Mouse (Mus musculus): Measurements from ENCODE around the gene Cfap221.

Gene Cfap221

DNA sequence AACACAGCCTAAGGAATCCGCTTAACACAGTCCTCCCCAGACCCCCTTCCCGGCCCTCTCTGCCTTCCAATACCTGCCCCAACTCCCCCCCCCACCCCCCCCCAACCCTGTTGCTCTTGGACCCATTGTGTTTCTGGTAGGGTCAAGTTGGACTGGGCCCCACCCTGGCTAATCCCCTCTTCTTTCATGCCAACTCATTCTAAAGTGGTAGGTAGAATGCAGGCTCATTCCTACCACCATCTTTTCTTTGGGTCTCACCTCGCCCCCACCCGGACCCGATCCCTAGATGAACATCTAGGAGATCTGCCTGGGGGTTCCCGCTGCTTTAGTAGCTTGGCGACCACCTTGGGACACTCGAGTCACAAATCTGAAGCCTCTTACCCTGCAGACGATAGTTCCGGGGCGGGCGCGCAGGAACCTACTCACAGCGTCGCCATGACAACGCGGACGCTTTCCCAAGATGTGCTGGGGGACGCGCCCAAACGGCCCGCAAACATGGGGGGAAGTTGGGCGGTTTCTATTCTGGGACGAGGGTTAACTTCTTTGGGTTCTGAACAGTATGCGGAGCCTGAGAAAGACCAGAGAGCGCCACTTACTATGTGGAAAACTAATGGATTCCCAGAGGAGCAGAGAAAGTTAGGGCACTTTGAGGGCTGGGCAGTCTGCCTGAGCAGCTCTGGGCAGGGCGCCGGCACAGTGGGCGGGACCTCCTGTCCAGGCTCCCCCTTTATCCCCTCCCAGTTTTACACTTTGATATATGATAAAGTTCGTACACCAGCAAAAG, at the start of gene Cfap221:
Cfap221 (minus strand) TSS at position 437 of the 784 bp plus-strand sequence.
- ChIA-PET POLR2A (interaction anchor here in 2 of 4 experiments (0.5 to 1.3 kb wide), 4 partner anchors 40 to 1163 kb away, joined by 3 to 5 read pairs (median 4); partner anchors contain the start of gene Tmem177 (in 1 of the 2)), CTCF (interaction anchor here in 3 of 4 experiments (0.5 to 2.0 kb wide), 5 partner anchors 8 to 827 kb away, joined by 3 to 15 read pairs (median 3); partner anchors contain the start of gene Sctr (in 1 of the 3))

DNA sequence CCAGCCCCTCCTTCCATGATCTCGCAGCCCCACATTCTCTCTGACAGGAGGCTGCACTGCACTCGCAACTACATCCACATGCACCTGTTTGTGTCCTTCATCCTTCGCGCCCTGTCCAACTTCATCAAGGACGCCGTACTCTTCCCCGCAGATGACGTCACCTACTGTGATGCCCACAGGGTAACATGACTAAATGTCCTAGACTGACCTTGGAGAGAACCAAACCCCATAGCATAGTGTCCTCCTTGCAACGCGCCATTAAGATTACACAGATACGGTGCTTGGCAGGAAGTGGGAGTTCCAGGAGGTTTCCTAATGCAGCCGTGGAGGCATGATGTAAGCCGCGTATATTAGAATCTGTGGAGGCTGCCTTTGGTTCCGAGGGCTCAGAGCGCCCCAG, 47.5 kb upstream of the Cfap221 start:
- ChIA-PET CTCF (no interaction called here), POLR2A (no interaction called here)

- POLR2A ChIA-PET = interaction anchor here in 1 of 4 experiments (1.3 kb wide), 1 partner anchor 78 kb away, joined by 6 read pairs; the partner anchor contains the start of genes 3110009E18Rik and Dbi
- CTCF ChIA-PET = interaction anchor here in 1 of 4 experiments (1.0 kb wide), 1 partner anchor 56 kb away, joined by 3 read pairs; no protein-coding TSS in a partner anchor
Observed at GRCm38 (mm10) chr1:120042421-120042820, 45.4 kb upstream of the Cfap221 start.

DNA sequence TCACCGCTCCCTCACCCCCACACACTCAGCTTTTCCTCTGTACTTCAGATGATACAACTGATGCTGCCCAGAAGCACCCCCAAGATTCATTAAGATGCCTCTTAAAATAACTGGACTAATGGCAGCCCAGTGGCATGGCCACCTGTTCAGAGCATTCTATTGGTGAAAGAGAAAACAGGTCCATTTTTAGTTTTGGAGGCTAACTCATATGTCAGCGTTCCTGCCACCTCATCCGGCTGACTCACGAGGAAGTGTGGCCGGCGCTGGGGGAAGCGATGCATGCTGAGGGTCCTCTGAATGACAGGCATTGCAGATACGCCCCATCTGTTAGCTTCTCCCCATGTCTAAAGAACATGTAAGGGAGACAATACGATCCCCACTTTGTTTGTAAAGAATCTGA, 41.6 kb upstream of the Cfap221 start:
- CTCF ChIA-PET = interaction anchor here (0.6 to 1.6 kb wide), 4 partner anchors 26 to 256 kb away, joined by 3 to 5 read pairs (median 4); no protein-coding TSS in a partner anchor
- POLR2A ChIA-PET = interaction anchor here in 1 of 4 experiments (0.8 kb wide), 1 partner anchor 48 kb away, joined by 6 read pairs; no protein-coding TSS in a partner anchor

GRCm38 (mm10) chr1:120037021-120037683, 40.1 kb upstream of the Cfap221 start:
- POLR2A ChIA-PET = no interaction called here
- CTCF ChIA-PET = no interaction called here

- ChIA-PET POLR2A (interaction anchor here in 2 of 4 experiments (0.6 to 0.8 kb wide), 2 partner anchors 85 to 216 kb away, joined by 3 to 6 read pairs; partner anchors contain the start of genes 3110009E18Rik (in 1 of the 2) and Dbi (in 1 of the 2)), CTCF (interaction anchor here in 1 of 4 experiments (1.3 kb wide), 1 partner anchor 58 kb away, joined by 3 read pairs; no protein-coding TSS in a partner anchor)
Observed at GRCm38 (mm10) chr1:120035456-120036034, 38.5 kb upstream of the Cfap221 start.

GRCm38 (mm10) chr1:120034793-120035192, 37.8 kb upstream of the Cfap221 start:
- ChIA-PET POLR2A (interaction anchor here in 1 of 4 experiments (0.8 kb wide), 1 partner anchor 86 kb away, joined by 3 read pairs; the partner anchor contains the start of genes 3110009E18Rik and Dbi), CTCF (interaction anchor here in 3 of 4 experiments (0.7 to 1.3 kb wide), 4 partner anchors 40 to 416 kb away, joined by 3 read pairs; no protein-coding TSS in a partner anchor)

GRCm38 (mm10) chr1:120033469-120033854, 36.4 kb upstream of the Cfap221 start:
- CTCF ChIA-PET = interaction anchor here (0.6 to 2.5 kb wide), 12 partner anchors 53 to 136 kb away, joined by 3 to 21 read pairs (median 6); no protein-coding TSS in a partner anchor
- POLR2A ChIA-PET = no interaction called here

- ChIA-PET POLR2A (interaction anchor here in 1 of 4 experiments (0.6 kb wide), 1 partner anchor 91 kb away, joined by 5 read pairs; no protein-coding TSS in a partner anchor), CTCF (interaction anchor here (0.5 to 2.5 kb wide), 17 partner anchors 20 to 164 kb away, joined by 3 to 21 read pairs (median 5); no protein-coding TSS in a partner anchor)
Observed at GRCm38 (mm10) chr1:120032804-120033468, 35.9 kb upstream of the Cfap221 start.

DNA sequence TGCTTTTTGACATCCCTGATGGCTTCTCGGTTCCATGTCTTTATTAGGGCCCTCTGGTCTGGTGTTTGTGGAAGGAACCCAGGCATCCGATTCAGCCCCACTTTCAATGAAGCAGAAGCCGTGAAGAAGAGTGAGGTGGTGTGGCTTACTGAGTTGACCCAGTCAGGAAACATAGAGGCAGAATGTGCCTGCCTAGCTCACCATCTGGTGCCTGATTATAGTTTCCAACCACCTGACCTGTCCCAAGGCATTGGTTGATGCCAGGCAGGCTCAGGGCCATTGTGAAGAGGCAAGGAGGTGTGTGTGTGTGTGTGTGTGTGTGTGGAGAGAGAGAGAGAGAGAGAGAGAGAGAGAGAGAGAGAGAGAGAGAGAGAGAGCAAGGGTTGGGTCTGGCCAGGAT, 33.4 kb upstream of the Cfap221 start:
- POLR2A ChIA-PET = interaction anchor here in 1 of 4 experiments (0.6 to 0.7 kb wide), 2 partner anchors 100 to 1237 kb away, joined by 3 read pairs; no protein-coding TSS in a partner anchor
- CTCF ChIA-PET = interaction anchor here in 3 of 4 experiments (0.6 to 0.7 kb wide), 3 partner anchors 85 to 519 kb away, joined by 3 to 7 read pairs (median 3); no protein-coding TSS in a partner anchor

DNA sequence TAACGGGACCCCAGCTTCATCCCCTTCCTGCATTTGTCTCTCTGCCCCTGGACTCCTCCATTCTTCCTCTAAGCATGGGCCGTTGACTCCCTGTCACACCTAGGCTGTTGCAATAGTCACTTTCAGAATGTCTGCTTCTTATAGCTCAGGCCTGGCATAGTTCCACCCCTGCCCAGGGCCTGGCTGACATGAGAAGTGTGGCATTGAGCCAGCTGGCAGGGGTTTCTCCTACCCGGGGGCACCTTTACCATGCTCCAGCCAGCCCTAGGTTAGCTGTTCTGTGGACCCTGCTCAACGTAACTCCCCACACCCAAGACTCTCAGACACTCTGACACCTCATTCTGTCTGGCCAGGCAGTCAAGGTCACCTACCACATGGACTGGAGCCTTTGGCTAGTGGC, 30.7 kb upstream of the Cfap221 start:
- ChIA-PET CTCF (interaction anchor here in 3 of 4 experiments (0.6 to 1.3 kb wide), 5 partner anchors 13 to 127 kb away, joined by 3 to 6 read pairs (median 3); no protein-coding TSS in a partner anchor), POLR2A (no interaction called here)

DNA sequence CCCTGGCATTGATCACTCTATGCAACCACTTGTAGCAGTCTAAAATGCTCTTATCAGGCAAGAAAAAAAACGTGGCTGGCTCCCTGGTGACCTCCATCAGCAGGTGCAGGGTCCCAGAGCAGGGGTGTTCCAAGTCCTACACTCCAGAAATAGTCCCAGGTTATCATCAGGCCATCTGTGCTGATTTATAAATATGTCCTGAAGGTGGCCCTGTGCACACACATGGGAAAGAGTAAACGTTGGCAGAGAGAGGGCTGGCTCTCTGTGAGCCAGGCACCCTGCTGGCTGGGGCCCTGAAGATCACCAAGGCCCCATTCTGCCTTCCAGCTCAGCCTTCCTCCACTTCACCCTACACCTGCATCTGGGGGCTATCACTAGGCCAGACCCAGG, 28.0 kb upstream of the Cfap221 start:
- ChIA-PET POLR2A (no interaction called here), CTCF (no interaction called here)

DNA sequence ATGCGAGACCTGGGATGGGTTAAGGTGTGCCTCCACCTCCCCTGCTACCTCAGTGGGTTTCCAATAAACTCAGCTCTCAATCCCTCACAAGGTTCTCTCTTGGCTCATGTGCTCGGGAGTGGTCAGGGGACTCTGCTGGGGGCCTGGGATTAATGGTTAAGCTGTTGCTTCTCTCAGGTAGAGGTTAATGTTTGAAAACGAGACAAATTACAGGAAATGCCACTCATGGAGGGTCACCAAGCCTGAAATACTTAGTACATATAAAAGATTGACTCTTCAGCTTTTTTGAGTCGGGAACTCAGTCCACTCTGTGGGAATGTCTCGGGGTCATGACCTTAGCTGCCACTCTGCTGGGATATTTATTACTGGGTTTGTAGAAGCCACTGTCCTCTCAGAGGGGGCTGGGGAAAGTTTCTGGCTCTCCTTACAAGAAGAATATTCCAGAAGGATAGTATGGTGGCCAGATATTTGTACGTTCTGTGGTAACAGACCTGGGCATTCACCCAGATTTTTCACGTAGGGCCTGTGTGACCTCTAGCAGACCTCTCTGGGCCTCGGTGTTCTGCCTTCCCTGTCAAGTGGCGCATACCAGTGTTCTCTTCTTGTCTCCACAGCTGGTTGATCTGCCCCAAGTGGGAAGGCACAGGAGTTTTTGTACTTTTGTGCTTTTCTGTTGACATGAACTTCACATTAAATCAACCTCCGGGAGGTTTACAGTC, 27.5 kb upstream of the Cfap221 start:
- CTCF ChIA-PET = no interaction called here
- POLR2A ChIA-PET = interaction anchor here in 1 of 4 experiments (0.5 to 1.4 kb wide), 2 partner anchors 49 to 527 kb away, joined by 3 to 4 read pairs; partner anchors contain the start of gene Tmem37

DNA sequence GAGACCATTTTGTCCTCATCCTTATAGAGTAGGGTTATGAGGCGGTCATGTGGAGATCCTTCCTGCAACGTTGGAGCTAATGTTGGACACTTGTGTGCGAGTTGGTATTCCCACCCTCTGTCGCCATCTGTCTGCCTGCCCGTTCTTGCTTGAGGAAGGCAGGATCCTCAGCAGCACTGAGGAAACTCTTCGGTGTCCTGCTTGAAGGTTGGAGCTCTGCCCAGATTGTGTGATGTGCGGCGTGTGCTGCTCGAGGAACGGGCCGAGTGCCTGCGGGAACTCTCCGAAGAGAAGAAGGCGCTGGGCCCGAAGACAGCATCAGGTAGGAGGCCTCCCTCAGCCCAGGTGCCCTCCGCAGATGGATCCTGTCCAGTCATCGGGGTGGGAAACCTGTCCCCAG, 24.9 kb upstream of the Cfap221 start:
- POLR2A ChIA-PET = interaction anchor here in 3 of 4 experiments (0.6 to 1.6 kb wide), 3 partner anchors 9 to 99 kb away, joined by 3 to 4 read pairs (median 3); partner anchors contain the start of genes 3110009E18Rik (in 1 of the 3) and Dbi (in 1 of the 3)
- CTCF ChIA-PET = interaction anchor here in 1 of 4 experiments (1.3 kb wide), 1 partner anchor 9 kb away, joined by 3 read pairs; no protein-coding TSS in a partner anchor

DNA sequence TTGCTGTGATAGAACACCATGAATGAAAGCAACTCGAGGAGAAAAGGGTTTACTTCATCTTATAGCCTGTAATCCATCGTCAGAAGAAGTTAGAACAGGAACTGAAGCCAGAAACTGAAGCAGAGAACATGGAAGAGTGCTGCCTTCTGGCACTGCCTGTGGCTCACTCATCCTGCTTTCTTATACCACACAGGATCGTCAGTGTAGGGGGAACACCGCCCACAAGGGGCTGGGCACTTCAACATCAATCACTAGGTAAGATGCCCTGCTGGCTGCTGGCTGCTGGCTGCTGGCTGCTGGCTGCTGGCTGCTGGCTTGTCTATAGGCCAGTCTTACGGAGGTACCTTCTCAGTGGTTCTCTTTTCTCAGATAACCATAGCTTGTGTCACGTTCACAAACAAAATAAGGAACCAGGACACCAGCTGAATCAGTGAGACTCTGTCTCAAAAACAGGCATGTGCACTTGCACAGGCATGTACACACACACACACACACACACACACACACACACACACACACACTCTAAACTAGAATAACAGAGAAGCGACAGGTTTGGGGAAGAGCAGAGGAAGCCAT, 23.4 kb upstream of the Cfap221 start:
- POLR2A ChIA-PET = interaction anchor here in 1 of 4 experiments (0.7 kb wide), 1 partner anchor 74 kb away, joined by 3 read pairs; no protein-coding TSS in a partner anchor
- CTCF ChIA-PET = interaction anchor here in 2 of 4 experiments (0.6 to 1.4 kb wide), 2 partner anchors 8 to 1525 kb away, joined by 3 to 4 read pairs; no protein-coding TSS in a partner anchor

DNA sequence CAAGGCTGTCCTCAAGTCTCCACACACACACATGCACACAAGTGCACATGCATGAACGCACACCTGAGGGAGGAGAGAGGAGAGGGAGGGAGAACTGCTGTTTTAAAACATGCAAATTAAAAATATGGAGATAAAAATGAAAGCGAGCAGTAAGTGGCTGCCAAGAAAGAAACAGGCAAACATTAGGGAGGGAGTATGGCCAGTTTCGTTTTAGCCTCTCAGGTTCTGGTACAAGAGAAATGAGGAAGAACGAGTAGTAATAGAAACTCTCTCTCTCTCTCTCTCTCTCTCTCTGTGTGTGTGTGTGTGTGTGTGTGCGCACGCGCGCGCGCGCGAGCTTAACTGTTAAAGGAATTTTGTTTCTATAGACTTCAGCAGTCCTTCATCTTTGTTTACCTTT, 22.4 kb upstream of the Cfap221 start:
- ChIA-PET CTCF (no interaction called here), POLR2A (no interaction called here)

DNA sequence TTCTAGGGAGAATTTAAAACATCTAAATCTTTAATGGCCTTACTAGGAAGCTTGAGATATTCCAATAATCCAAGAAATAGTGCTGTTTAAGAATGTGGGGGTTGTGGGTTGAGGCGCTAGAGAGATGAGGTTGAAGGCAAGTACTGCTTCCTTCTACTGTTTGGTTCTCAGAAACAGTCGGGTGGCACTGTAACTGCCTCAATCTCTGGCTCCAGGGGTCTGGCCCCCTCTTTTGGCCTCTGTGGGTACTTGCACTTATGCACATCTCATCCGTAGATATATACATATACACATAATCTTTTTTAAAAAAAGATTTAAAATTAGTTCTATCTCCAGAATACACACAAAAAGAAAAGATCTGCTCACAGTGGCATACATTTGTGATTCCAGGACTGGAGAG, 21.9 kb upstream of the Cfap221 start:
- CTCF ChIA-PET = no interaction called here
- POLR2A ChIA-PET = no interaction called here

All from embryonic stem cell, embryonic (primary cell).